Mouse (Mus musculus) cerebellum, adult 2 months (tissue): ENCODE data around the gene Pdgfb. TPM values are rescaled to one million over a fixed set of nuclear protein-coding genes. Genes with fewer than 3 reads are reported as not detected.

Source experiments
- DNase-seq, 2 experiments: peaks; one replicate each; pipeline ENCODE4 v3.0.0; 2021
- H3K27ac ChIP-seq: fragments of 200-500 bp; 2 replicates; pipeline ENCODE4 v1.5.1; 2012; ENCODE audit warnings: low read length, control low read depth, inconsistent platforms; ENCODE audit not compliant: insufficient read depth
- H3K27me3 ChIP-seq: fragments of 200-500 bp; 2 replicates; pipeline ENCODE4 v1.6.1; 2012; ENCODE audit warnings: inconsistent platforms, mild to moderate bottlenecking, low read length, moderate library complexity; ENCODE audit not compliant: control insufficient read depth, insufficient read depth
- H3K4me1 ChIP-seq: fragments of 200-500 bp; 2 replicates; pipeline ENCODE4 v1.6.1; 2011; ENCODE audit warnings: low read length; ENCODE audit not compliant: control insufficient read depth, insufficient read depth
- H3K4me3 ChIP-seq: fragments of 200-500 bp; replicated peaks from 2 replicates; pipeline ENCODE3; 2011; ENCODE audit warnings: mild to moderate bottlenecking, low read depth, low read length, control low read depth; ENCODE audit not compliant: insufficient read depth
- CTCF ChIP-seq: fragments of 200-500 bp; IDR thresholded peaks from 2 replicates; pipeline ENCODE4 v1.5.1; 2011; ENCODE audit warnings: low read depth, mild to moderate bottlenecking, control low read depth, low read length, moderate library complexity, borderline replicate concordance; ENCODE audit not compliant: insufficient read depth
- POLR2A ChIP-seq: fragments of 200-500 bp; IDR thresholded peaks from 2 replicates; pipeline ENCODE4 v1.6.1; 2011; ENCODE audit warnings: low read length, control low read depth, borderline replicate concordance; ENCODE audit not compliant: insufficient read depth
- WGBS: fragments of 180-500 bp; shearing (Covaris S2); methylation state at CpG from one replicate; pipeline ENCODE4 v1.1.7; 2018; 5-methylcytosine and 5-hydroxymethylcytosine counted together
- polyA plus RNA-seq: library from polyadenylated mRNA; depleted of rRNA; stranded (reverse); fragments of >200 nt; gene quantifications from 2 replicates; pipeline ENCODE4 v1.2.3, GENCODE M21; 2012; rRNA removed

Pdgfb gene
- polyA plus RNA-seq, 1 experiment = 16.0 TPM

- H3K4me1 ChIP-seq = peaks cover 8% of the 10 kb centered on the region
- no peak overlapping the region for H3K4me3 ChIP-seq
- no peak overlapping the region for H3K27ac ChIP-seq
- 34% methylated on average over 14 of the region's 14 CpGs for WGBS
- no peaks in the 10 kb centered on the region for H3K27me3 ChIP-seq
- no peak for DNase-seq
- TF ChIP-seq POLR2A = no peak
- TF ChIP-seq CTCF = no peak
Observed at GRCm38 (mm10) chr15:79951730-79952503, 62.9 kb downstream of the Pdgfb start.

GRCm38 (mm10) chr15:79951226-79951625, 63.6 kb downstream of the Pdgfb start:
- TF ChIP-seq CTCF (no peak), POLR2A (no peak)
- 88% methylated on average over 6 of the region's 6 CpGs for WGBS
- H3K4me1 ChIP-seq = peaks cover 8% of the 10 kb centered on the region
- H3K27me3 ChIP-seq = no peaks in the 10 kb centered on the region
- H3K4me3 ChIP-seq = no peak overlapping the region
- no peak overlapping the region for H3K27ac ChIP-seq
- DNase-seq = no peak

- WGBS = 3% methylated on average over 24 of the region's 24 CpGs
- TF ChIP-seq POLR2A = no peak
- peak; percentile 86 for TF ChIP-seq CTCF
- peak overlapping the region; percentile 51 for H3K27ac ChIP-seq
- H3K27me3 ChIP-seq = no peaks in the 10 kb centered on the region
- H3K4me3 ChIP-seq = peak overlapping the region; percentile 51
- peak; percentile 78 to 80 for DNase-seq
- peaks cover 8% of the 10 kb centered on the region for H3K4me1 ChIP-seq
Observed at GRCm38 (mm10) chr15:79950250-79951025, 64.3 kb downstream of the Pdgfb start.

- Histone ChIP-seq H3K27me3 (no peaks in the 10 kb centered on the region), H3K4me3 (no peak overlapping the region), H3K4me1 (peaks cover 8% of the 10 kb centered on the region), H3K27ac (no peak overlapping the region)
- WGBS = 60% methylated on average over 6 of the region's 6 CpGs
- TF ChIP-seq POLR2A (no peak), CTCF (no peak)
- peak in 1 of 2 experiments; percentile 33 for DNase-seq
Observed at GRCm38 (mm10) chr15:79947681-79948080, 67.1 kb downstream of the Pdgfb start.

GRCm38 (mm10) chr15:79946790-79947189, 68.0 kb downstream of the Pdgfb start:
- Histone ChIP-seq H3K27me3 (no peaks in the 10 kb centered on the region), H3K27ac (no peak overlapping the region), H3K4me3 (no peak overlapping the region), H3K4me1 (peaks cover 8% of the 10 kb centered on the region)
- peak; percentile 19; the same call in 1 of the 2 replicates for TF ChIP-seq CTCF
- no peak for TF ChIP-seq POLR2A
- 74% methylated on average over 9 of the region's 9 CpGs for WGBS
- no peak for DNase-seq

GRCm38 (mm10) chr15:79946022-79946421, 68.8 kb downstream of the Pdgfb start:
- Histone ChIP-seq H3K27ac (no peak overlapping the region), H3K4me1 (peaks cover 4% of the 10 kb centered on the region; the same call in 1 of the 2 replicates), H3K27me3 (no peaks in the 10 kb centered on the region), H3K4me3 (no peak overlapping the region)
- DNase-seq = peak; percentile 74 to 84
- WGBS = 9% methylated on average over 4 of the region's 4 CpGs
- TF ChIP-seq POLR2A = no peak
- TF ChIP-seq CTCF = peak; percentile 98

Other genes starting within 250 kb of the Pdgfb start
- 55.1 and 56.7 TPM in 2 replicates for gene Dnal4, start 237.1 kb downstream of the Pdgfb start, polyA plus RNA-seq
- gene Nptxr, start 210.2 kb downstream of the Pdgfb start, polyA plus RNA-seq = 88.0 and 100 TPM in 2 replicates
- gene Npcd, start 180.7 kb downstream of the Pdgfb start, polyA plus RNA-seq = 1.7 and 4.1 TPM in 2 replicates
- 183 TPM in 2 replicates for gene Cbx6, start 180.3 kb downstream of the Pdgfb start, polyA plus RNA-seq
- gene Apobec3, start 123.3 kb downstream of the Pdgfb start, polyA plus RNA-seq = 3.3 and 3.6 TPM in 2 replicates
- gene Cbx7, start 43.9 kb downstream of the Pdgfb start, polyA plus RNA-seq = 89.6 and 96.3 TPM in 2 replicates
- gene Syngr1, start 76.4 kb upstream of the Pdgfb start, polyA plus RNA-seq = 448 and 455 TPM in 2 replicates
- gene Rpl3, start 76.9 kb upstream of the Pdgfb start, polyA plus RNA-seq = 678 and 692 TPM in 2 replicates
- gene Tab1, start 118.2 kb upstream of the Pdgfb start, polyA plus RNA-seq = 50.0 and 50.2 TPM in 2 replicates
- gene Mgat3, start 158.7 kb upstream of the Pdgfb start, polyA plus RNA-seq = 106 and 114 TPM in 2 replicates
- 18.4 and 19.6 TPM in 2 replicates for gene Mief1, start 219.0 kb upstream of the Pdgfb start, polyA plus RNA-seq
- gene AC140267.1, start 220.9 kb upstream of the Pdgfb start, polyA plus RNA-seq = not detected in 2 replicates
- 216 and 242 TPM in 2 replicates for gene Atf4, start 240.2 kb upstream of the Pdgfb start, polyA plus RNA-seq
- 34.3 and 38.6 TPM in 2 replicates for gene Rps19bp1, start 249.3 kb upstream of the Pdgfb start, polyA plus RNA-seq